Mouse (Mus musculus): ENCODE results near the gene Bend7.

Gene Bend7

GRCm38 (mm10) chr2:4717769-4718661 lies at the start of gene Bend7:
Gene Bend7, plus strand, starts transcription at chr2:4717831.
- DNase-seq (ENCODE audit: low spot score in 2 of 2) = no peak

- no peak for DNase-seq (ENCODE audit: low spot score in 2 of 2)
Observed at GRCm38 (mm10) chr2:4668626-4669025, 49.0 kb upstream of the Bend7 start.

- no peak for DNase-seq (ENCODE audit: low spot score in 2 of 2)
Observed at GRCm38 (mm10) chr2:4669701-4670100, 47.9 kb upstream of the Bend7 start.

- DNase-seq (ENCODE audit: low spot score in 2 of 2) = no peak
Observed at GRCm38 (mm10) chr2:4671636-4672035, 46.0 kb upstream of the Bend7 start.

- DNase-seq (ENCODE audit: low spot score in 2 of 2) = no peak
Observed at GRCm38 (mm10) chr2:4679886-4680285, 37.7 kb upstream of the Bend7 start.

- no peak for DNase-seq (ENCODE audit: low spot score in 2 of 2)
Observed at GRCm38 (mm10) chr2:4711262-4711661, 6.4 kb upstream of the Bend7 start.

- DNase-seq (ENCODE audit: low spot score in 2 of 2) = no peak
Observed at GRCm38 (mm10) chr2:4717081-4717768, 406 bp upstream of the Bend7 start.

GRCm38 (mm10) chr2:4723088-4723487 lies 5.5 kb downstream of the Bend7 start:
- no peak for DNase-seq (ENCODE audit: low spot score in 2 of 2)

- DNase-seq (ENCODE audit: low spot score in 2 of 2) = no peak
Observed at GRCm38 (mm10) chr2:4730161-4730560, 12.5 kb downstream of the Bend7 start.

GRCm38 (mm10) chr2:4733971-4734370 lies 16.3 kb downstream of the Bend7 start:
- DNase-seq (ENCODE audit: low spot score in 2 of 2) = no peak

GRCm38 (mm10) chr2:4736095-4736797 lies 18.6 kb downstream of the Bend7 start:
- DNase-seq (ENCODE audit: low spot score in 2 of 2) = no peak

GRCm38 (mm10) chr2:4736798-4737155 lies 19.1 kb downstream of the Bend7 start:
- DNase-seq (ENCODE audit: low spot score in 2 of 2) = no peak

GRCm38 (mm10) chr2:4751918-4752317 lies 34.3 kb downstream of the Bend7 start:
- no peak for DNase-seq (ENCODE audit: low spot score in 2 of 2)

GRCm38 (mm10) chr2:4755716-4756115 lies 38.1 kb downstream of the Bend7 start:
- DNase-seq (ENCODE audit: low spot score in 2 of 2) = no peak

- DNase-seq (ENCODE audit: low spot score in 2 of 2) = no peak
Observed at GRCm38 (mm10) chr2:4757218-4757617, 39.6 kb downstream of the Bend7 start.

GRCm38 (mm10) chr2:4760741-4761140 lies 43.1 kb downstream of the Bend7 start:
- no peak for DNase-seq (ENCODE audit: low spot score in 2 of 2)

- DNase-seq (ENCODE audit: low spot score in 2 of 2) = no peak
Observed at GRCm38 (mm10) chr2:4761906-4762305, 44.3 kb downstream of the Bend7 start.

- DNase-seq (ENCODE audit: low spot score in 2 of 2) = no peak
Observed at GRCm38 (mm10) chr2:4764071-4764470, 46.4 kb downstream of the Bend7 start.

GRCm38 (mm10) chr2:4770376-4770775 lies 52.7 kb downstream of the Bend7 start:
- no peak for DNase-seq (ENCODE audit: low spot score in 2 of 2)

- no peak for DNase-seq (ENCODE audit: low spot score in 2 of 2)
Observed at GRCm38 (mm10) chr2:4773911-4774310, 56.3 kb downstream of the Bend7 start.

GRCm38 (mm10) chr2:4777291-4777690 lies 59.7 kb downstream of the Bend7 start:
- DNase-seq (ENCODE audit: low spot score in 2 of 2) = no peak

GRCm38 (mm10) chr2:4781641-4782040 lies 64.0 kb downstream of the Bend7 start:
- no peak for DNase-seq (ENCODE audit: low spot score in 2 of 2)

Measured in left cerebral cortex, adult 9 months (tissue).